Mouse (Mus musculus) hindbrain, embryonic 11.5 days (tissue): ENCODE measurements around the gene Dock7. TPM values are rescaled to one million over a fixed set of nuclear protein-coding genes. Genes with fewer than 3 reads are reported as not detected.

Experiments
- ATAC-seq: fragments of 200-750 bp; cut with Nextera tagmentation; 2 replicates; pipeline ENCODE4 v1.8.0; 2017; ENCODE audit warnings: mild to moderate bottlenecking, moderate TSS enrichment, moderate library complexity; ENCODE audit not compliant: low FRiP score
- DNase-seq: peaks from one replicate; pipeline ENCODE4 v3.0.0-alpha.2; 2015; ENCODE audit warnings: low spot score
- H3K27ac ChIP-seq: fragments of 300-500 bp; sonication (generic); 2 replicates; pipeline ENCODE4 v1.5.1; 2014; ENCODE audit warnings: mild to moderate bottlenecking, low read depth, low read length
- H3K27me3 ChIP-seq: fragments of 300-500 bp; sonication (generic); 2 replicates; pipeline ENCODE4 v1.6.1; 2014; ENCODE audit warnings: mild to moderate bottlenecking, low read length, moderate library complexity, mixed read lengths; ENCODE audit not compliant: control insufficient read depth, insufficient read depth
- H3K36me3 ChIP-seq: fragments of 300-500 bp; sonication (generic); 2 replicates; pipeline ENCODE4 v1.6.1; 2014; ENCODE audit warnings: mild to moderate bottlenecking, low read length, moderate library complexity, mixed read lengths; ENCODE audit not compliant: control insufficient read depth, insufficient read depth
- H3K4me1 ChIP-seq: fragments of 300-500 bp; sonication (generic); replicated peaks from 2 replicates; pipeline ENCODE4 v1.6.1; 2014; ENCODE audit warnings: low read length, mixed read lengths; ENCODE audit not compliant: control insufficient read depth, insufficient read depth
- H3K4me2 ChIP-seq: fragments of 300-500 bp; sonication (generic); replicated peaks from 2 replicates; pipeline ENCODE4 v1.6.1; 2014; ENCODE audit warnings: mild to moderate bottlenecking, low read depth, low read length
- H3K4me3 ChIP-seq: fragments of 300-500 bp; sonication (generic); 2 replicates; pipeline ENCODE4 v1.5.1; 2014; ENCODE audit warnings: low read depth, low read length
- H3K9ac ChIP-seq: fragments of 300-500 bp; sonication (generic); 2 replicates; pipeline ENCODE4 v1.6.1; 2014; ENCODE audit warnings: low read depth, low read length
- H3K9me3 ChIP-seq: fragments of 300-500 bp; sonication (generic); 2 replicates; pipeline ENCODE4 v1.6.1; 2016; ENCODE audit warnings: low read length; ENCODE audit not compliant: control insufficient read depth
- WGBS: fragments of 180-500 bp; shearing (Covaris S2); extraction: QIAGEN DNeasy Blood & Tissue Kit; methylation state at CpG from one replicate; pipeline ENCODE4 v1.1.7; 2014; 5-methylcytosine and 5-hydroxymethylcytosine counted together
- polyA plus RNA-seq: library from polyadenylated mRNA; unstranded; fragments of >200 nt; fragmentation: Nextera tagmentation; extraction: Ambion mirVana; gene quantifications from 2 replicates; pipeline ENCODE4 v1.2.1, GENCODE M21; 2014

Gene Dock7
- polyA plus RNA-seq, 1 experiment from 2014 or later: 104 TPM

DNA sequence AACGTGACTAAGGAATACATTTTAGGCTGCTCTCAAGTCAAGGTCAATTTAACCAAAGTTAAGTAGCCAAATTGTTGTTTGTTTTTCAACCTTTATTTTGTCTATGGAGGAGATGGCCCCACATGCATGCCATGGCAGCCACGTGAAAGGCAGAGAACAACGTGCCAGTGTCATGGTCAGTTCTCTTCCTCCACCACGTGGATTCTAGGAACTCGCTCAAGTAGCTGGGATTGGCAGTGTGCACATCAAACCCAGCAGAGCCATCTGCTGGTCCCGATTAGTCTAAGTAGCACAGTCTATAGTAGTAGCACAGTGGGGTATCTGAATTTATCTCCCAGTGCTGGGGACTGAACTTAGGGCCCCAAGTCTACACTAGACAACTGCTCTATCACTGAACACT lies 51.9 kb downstream of the Dock7 start:
- no peaks in the 10 kb centered on the region for H3K27me3 ChIP-seq
- no peaks in the 10 kb centered on the region for H3K36me3 ChIP-seq
- ATAC-seq: no peak
- no peaks in the 10 kb centered on the region for H3K9me3 ChIP-seq
- no peak overlapping the region for H3K4me3 ChIP-seq
- H3K9ac ChIP-seq: no peak overlapping the region
- WGBS: 87% methylated on average over 6 of the region's 6 CpGs
- DNase-seq: no peak
- H3K27ac ChIP-seq: no peak overlapping the region
- no peaks in the 10 kb centered on the region for H3K4me1 ChIP-seq
- H3K4me2 ChIP-seq: no peak overlapping the region

DNA sequence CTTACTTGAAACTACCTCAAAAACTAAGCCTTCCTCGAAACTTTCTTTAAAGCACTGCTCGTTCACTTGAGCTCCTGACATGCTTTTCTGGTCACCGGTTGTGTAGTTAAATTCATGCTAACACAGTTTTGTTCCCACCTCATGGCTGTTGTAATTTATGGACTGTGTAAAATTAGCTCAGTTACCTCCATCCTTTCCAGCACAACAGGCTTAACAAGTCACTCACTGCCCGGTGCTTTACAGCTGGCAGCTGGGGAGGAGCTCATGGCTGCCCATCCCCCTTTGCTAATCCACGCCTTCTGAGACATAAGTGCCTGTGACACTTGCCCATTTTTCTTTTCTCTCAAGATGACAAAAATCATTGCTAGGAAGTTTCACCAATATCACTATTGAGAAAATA lies 56.2 kb downstream of the Dock7 start:
- no peak for DNase-seq
- no peaks in the 10 kb centered on the region for H3K4me1 ChIP-seq
- WGBS: 73% methylated on average over 5 of the region's 5 CpGs

DNA sequence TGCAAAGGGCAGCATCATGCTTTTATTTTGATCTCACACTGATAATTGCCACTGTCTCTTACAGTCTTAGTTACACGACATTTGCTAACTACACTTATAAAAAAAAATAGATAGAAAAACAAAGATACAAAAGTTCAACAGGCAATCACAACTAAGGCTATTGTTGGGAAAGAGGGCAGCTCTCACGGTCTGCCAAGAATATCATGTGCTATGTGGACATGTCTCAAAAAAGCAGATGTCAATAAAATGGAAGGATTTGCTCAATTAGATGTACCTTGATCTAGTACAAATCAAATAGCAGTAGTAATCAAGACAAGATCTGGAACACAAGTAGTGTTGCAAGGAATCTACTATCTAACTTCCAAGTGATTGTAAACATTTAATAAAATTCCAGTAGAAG lies 72.1 kb downstream of the Dock7 start:
- H3K36me3 ChIP-seq: no peaks in the 10 kb centered on the region; the same call in 1 of the 2 replicates

More for the DNA sequence above, 56.2 kb downstream of the Dock7 start:
- Histone ChIP-seq H3K27me3 (no peaks in the 10 kb centered on the region), H3K4me2 (no peak overlapping the region), H3K9me3 (no peaks in the 10 kb centered on the region), H3K9ac (no peak overlapping the region), H3K4me3 (no peak overlapping the region), H3K36me3 (no peaks in the 10 kb centered on the region), H3K27ac (no peak overlapping the region)
- ATAC-seq: no peak

DNA sequence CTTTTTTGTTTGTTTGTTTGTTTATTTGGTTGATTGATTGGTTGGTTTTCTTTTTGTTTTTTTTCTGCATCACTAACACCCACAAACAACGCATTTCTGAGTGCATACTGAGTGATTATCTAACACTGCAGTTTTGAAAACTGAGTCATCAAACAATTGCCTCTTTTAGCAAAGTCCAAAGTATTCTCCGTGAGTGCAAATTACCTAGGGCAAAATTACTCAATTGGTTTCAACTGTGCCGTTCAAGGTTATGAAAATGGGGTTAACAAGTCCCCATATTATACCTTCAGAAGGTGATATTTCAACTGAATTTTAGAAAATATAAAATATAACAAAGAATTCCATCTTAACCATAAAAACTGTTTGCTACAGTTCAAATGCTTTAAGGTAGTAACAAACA lies 74.2 kb downstream of the Dock7 start:
- Histone ChIP-seq H3K27me3 (no peaks in the 10 kb centered on the region), H3K4me3 (no peak overlapping the region), H3K4me1 (no peaks in the 10 kb centered on the region), H3K36me3 (peaks cover 7% of the 10 kb centered on the region), H3K4me2 (no peak overlapping the region), H3K9me3 (no peaks in the 10 kb centered on the region), H3K27ac (no peak overlapping the region), H3K9ac (no peak overlapping the region)
- DNase-seq (no peak), ATAC-seq (no peak)
- WGBS: 89% methylated on average over 3 of the region's 3 CpGs

More for the DNA sequence above, 72.1 kb downstream of the Dock7 start:
- H3K4me1 ChIP-seq: no peaks in the 10 kb centered on the region
- H3K9ac ChIP-seq: no peak overlapping the region
- no peak overlapping the region for H3K4me3 ChIP-seq
- H3K27ac ChIP-seq: no peak overlapping the region
- no peak overlapping the region for H3K4me2 ChIP-seq
- no peaks in the 10 kb centered on the region for H3K27me3 ChIP-seq
- ATAC-seq (no peak), DNase-seq (no peak)
- no peaks in the 10 kb centered on the region for H3K9me3 ChIP-seq
- 93% methylated on average over 2 of the region's 2 CpGs for WGBS

DNA sequence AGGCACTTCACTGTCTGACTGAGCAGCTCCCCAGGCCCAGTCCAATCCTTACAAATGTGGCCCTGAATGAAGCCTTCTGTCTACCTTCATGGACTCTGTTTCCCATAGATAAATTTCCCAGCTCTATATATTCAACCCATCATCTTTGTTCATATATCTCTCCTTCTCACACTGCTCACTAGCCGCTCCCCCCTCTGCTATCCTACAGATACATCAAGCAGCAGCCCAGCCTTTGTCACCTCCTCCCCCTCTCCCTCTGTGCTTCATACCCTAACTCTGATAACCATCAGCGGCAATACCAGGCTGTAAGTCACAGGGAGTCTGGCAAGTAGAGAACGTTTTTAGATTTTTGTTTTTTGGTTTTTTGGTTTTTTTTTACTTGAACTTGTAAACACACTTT lies 75.9 kb downstream of the Dock7 start:
- no peak overlapping the region for H3K9ac ChIP-seq
- H3K4me3 ChIP-seq: no peak overlapping the region
- 86% methylated on average over 3 of the region's 3 CpGs for WGBS
- H3K4me2 ChIP-seq: no peak overlapping the region
- no peaks in the 10 kb centered on the region for H3K9me3 ChIP-seq
- DNase-seq (no peak), ATAC-seq (no peak)
- no peak overlapping the region for H3K27ac ChIP-seq
- H3K4me1 ChIP-seq: no peaks in the 10 kb centered on the region
- peaks cover 7% of the 10 kb centered on the region for H3K36me3 ChIP-seq
- H3K27me3 ChIP-seq: no peaks in the 10 kb centered on the region

DNA sequence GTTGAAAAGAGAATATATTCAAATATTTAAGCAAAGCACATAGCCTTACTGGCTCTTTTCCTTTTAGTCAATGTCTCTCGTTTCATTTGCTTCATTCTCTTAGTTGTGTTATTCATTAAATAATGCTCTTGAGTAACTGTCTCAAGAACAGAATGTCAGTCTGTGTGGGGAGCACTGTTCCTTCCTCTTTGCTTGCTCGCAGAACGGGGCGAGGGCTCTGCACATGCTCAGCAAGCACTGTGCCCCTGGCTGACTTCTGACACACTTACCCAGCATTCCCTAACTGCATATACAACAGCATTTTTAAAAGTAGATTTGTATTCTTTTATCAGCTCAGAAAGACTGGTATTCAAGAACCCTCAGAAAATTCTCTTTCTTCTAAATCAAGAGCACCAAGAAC lies 87.8 kb downstream of the Dock7 start:
- DNase-seq (no peak), ATAC-seq (no peak)
- H3K9ac ChIP-seq: no peak overlapping the region
- H3K4me3 ChIP-seq: no peak overlapping the region
- WGBS: 89% methylated on average over 4 of the region's 4 CpGs
- no peaks in the 10 kb centered on the region for H3K4me1 ChIP-seq
- H3K36me3 ChIP-seq: no peaks in the 10 kb centered on the region
- H3K27me3 ChIP-seq: no peaks in the 10 kb centered on the region
- no peaks in the 10 kb centered on the region for H3K9me3 ChIP-seq
- H3K27ac ChIP-seq: no peak overlapping the region
- H3K4me2 ChIP-seq: no peak overlapping the region

DNA sequence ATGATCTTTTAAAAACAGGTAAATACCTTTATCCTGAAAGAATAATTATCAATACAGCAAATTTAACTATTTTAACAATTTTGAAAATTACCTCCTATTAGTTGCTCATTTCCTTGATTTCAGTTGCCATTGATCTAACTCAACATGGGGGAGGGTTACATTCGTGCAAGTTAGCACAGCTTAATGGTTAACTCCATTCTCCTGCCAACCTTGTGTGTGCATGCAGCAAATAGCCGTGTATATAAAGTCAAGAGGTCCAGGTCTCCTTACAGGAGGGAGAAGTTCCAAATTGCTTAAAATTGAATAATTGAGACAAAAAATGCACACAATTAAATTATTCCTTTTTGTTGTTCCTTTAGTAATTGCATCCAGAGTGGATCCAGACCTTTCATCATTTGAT lies 90.0 kb downstream of the Dock7 start, which contains the start of gene Angptl3:
Angptl3 (plus strand) TSS at position 269 of the 400 bp plus-strand sequence.
- Histone ChIP-seq H3K9me3 (no peaks in the 10 kb centered on the region), H3K4me1 (no peaks in the 10 kb centered on the region), H3K36me3 (no peaks in the 10 kb centered on the region), H3K9ac (no peak within 1 kb of the TSS), H3K27me3 (no peaks in the 10 kb centered on the region), H3K4me3 (no peak within 1 kb of the TSS), H3K27ac (no peak within 1 kb of the TSS), H3K4me2 (no peak within 1 kb of the TSS)
- DNase-seq (no peak), ATAC-seq (no peak)
- 69% methylated on average over 2 of the region's 2 CpGs for WGBS

DNA sequence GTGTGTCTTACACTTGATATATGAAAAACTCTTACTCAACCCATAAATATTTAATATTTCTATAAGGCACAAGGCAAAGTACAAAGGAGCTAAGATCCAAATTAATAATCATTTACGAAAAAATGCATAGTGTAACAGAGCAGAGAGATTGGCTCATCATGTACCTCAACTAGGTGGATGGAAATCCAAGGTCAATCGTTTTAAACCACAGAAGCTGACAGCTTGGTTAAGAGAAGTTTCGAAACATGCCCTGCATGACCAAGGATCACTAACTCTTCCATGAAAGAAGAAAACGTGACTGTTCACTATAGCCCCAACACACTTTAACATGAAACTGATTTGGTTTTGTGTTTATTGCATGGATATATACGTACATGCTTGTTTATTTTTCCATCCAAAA lies 92.3 kb downstream of the Dock7 start:
- H3K27me3 ChIP-seq: no peaks in the 10 kb centered on the region
- H3K9ac ChIP-seq: no peak overlapping the region
- no peaks in the 10 kb centered on the region for H3K9me3 ChIP-seq
- H3K36me3 ChIP-seq: no peaks in the 10 kb centered on the region
- WGBS: 94% methylated on average over 5 of the region's 5 CpGs
- H3K27ac ChIP-seq: no peak overlapping the region
- no peak overlapping the region for H3K4me2 ChIP-seq
- ATAC-seq (no peak), DNase-seq (no peak)
- H3K4me1 ChIP-seq: no peaks in the 10 kb centered on the region
- H3K4me3 ChIP-seq: no peak overlapping the region

DNA sequence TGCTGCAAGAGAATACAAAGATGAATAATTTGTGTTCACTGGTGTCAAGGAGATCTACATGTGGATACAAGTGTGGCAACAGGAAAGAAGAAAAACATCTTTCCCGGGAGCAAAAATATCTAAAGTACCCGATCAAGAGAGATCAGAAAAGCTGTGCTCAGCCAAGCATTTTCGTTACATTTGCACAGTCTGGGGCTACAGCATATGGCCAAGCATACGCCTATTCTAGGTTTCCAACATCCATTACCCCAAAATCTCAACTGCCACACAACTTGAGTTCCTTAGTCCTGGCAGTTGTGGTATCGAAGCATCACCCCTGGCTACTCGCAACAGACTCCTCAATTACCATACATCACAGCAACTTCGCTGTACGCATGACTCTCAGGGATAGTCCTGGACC lies 98.5 kb downstream of the Dock7 start:
- Histone ChIP-seq H3K4me3 (no peak overlapping the region), H3K4me1 (no peaks in the 10 kb centered on the region), H3K36me3 (no peaks in the 10 kb centered on the region), H3K4me2 (no peak overlapping the region), H3K27ac (no peak overlapping the region), H3K9ac (no peak overlapping the region), H3K27me3 (no peaks in the 10 kb centered on the region), H3K9me3 (no peaks in the 10 kb centered on the region)
- 97% methylated on average over 8 of the region's 8 CpGs for WGBS
- DNase-seq: no peak
- no peak for ATAC-seq
